Mouse (Mus musculus) thymus, adult 2 months (tissue): ENCODE measurements around the gene E2f6. TPM values are rescaled to one million over a fixed set of nuclear protein-coding genes. Genes with fewer than 3 reads are reported as not detected.

Source experiments
- DNase-seq: peaks from one replicate; pipeline ENCODE4 v3.0.0; 2021
- H3K27ac ChIP-seq: fragments of 200-500 bp; 2 replicates; pipeline ENCODE4 v1.5.1; 2012; ENCODE audit warnings: low read length, control low read depth; ENCODE audit not compliant: control insufficient read depth, insufficient read depth
- H3K27me3 ChIP-seq: fragments of 200-500 bp; 2 replicates; pipeline ENCODE4 v1.6.1; 2012; ENCODE audit warnings: mild to moderate bottlenecking, low read length, moderate library complexity, mixed read lengths; ENCODE audit not compliant: control insufficient read depth, insufficient read depth
- H3K36me3 ChIP-seq: fragments of 200-500 bp; 2 replicates; pipeline ENCODE4 v1.6.1; 2012; ENCODE audit warnings: mild to moderate bottlenecking, low read length, moderate library complexity; ENCODE audit not compliant: control insufficient read depth, insufficient read depth
- H3K4me1 ChIP-seq: fragments of 200-500 bp; replicated peaks from 2 replicates; pipeline ENCODE4 v1.6.1; 2012; ENCODE audit warnings: low read length; ENCODE audit not compliant: control insufficient read depth, insufficient read depth
- H3K4me3 ChIP-seq: fragments of 200-500 bp; 2 replicates; pipeline ENCODE4 v1.5.1; 2012; ENCODE audit warnings: mild to moderate bottlenecking, low read length, control low read depth, moderate library complexity; ENCODE audit not compliant: control insufficient read depth, insufficient read depth
- CTCF ChIP-seq: fragments of 200-500 bp; IDR thresholded peaks from 2 replicates; pipeline ENCODE4 v1.5.1; 2012; ENCODE audit warnings: mild to moderate bottlenecking, control low read depth, low read length, moderate library complexity, borderline replicate concordance; ENCODE audit not compliant: control insufficient read depth, poor library complexity, insufficient read depth; ENCODE audit errors: extremely low read depth
- POLR2A ChIP-seq: fragments of 200-500 bp; IDR thresholded peaks from 2 replicates; pipeline ENCODE4 v1.6.1; 2012; ENCODE audit warnings: mild to moderate bottlenecking, low read length, control low read depth, moderate library complexity; ENCODE audit not compliant: control insufficient read depth, poor library complexity, insufficient read depth; ENCODE audit errors: extremely low read depth
- WGBS: fragments of 180-500 bp; shearing (Covaris S2); methylation state at CpG from one replicate; pipeline ENCODE4 v1.1.7; 2018; 5-methylcytosine and 5-hydroxymethylcytosine counted together
- polyA plus RNA-seq: library from polyadenylated mRNA; depleted of rRNA; stranded (reverse); fragments of >200 nt; gene quantifications from 2 replicates; pipeline ENCODE4 v1.2.3, GENCODE M21; 2012

Gene E2f6
- polyA plus RNA-seq, 1 experiment = 19.9 TPM

DNA sequence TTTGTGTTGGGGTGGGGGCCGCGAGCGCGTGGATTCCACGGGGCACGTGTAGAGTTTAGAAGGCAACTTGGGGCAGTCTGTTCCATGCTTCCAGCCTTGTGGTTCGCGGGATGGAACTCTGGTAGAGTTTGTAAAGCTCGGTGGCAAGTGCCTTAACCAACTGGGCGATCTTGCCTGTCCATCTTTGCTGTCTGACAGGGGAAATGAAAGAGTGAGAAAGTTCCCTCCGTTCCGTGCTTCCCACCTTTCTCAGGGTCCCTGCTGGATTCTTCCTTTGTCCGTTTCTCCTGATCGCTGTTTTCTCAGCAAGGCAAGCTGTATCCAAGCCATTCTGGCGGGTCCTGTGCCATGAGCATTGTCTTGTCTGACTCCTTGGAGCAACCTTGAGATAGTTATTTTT is 714 bp downstream of the E2f6 start:
- no peaks in the 10 kb centered on the region for H3K36me3 ChIP-seq
- H3K27ac ChIP-seq = no peak overlapping the region
- no peaks in the 10 kb centered on the region for H3K27me3 ChIP-seq
- H3K4me3 ChIP-seq = peak overlapping the region; percentile 62
- TF ChIP-seq POLR2A (no peak), CTCF (no peak)
- DNase-seq = no peak
- H3K4me1 ChIP-seq = peaks cover 7% of the 10 kb centered on the region
- 6% methylated on average over 15 of the region's 15 CpGs for WGBS

DNA sequence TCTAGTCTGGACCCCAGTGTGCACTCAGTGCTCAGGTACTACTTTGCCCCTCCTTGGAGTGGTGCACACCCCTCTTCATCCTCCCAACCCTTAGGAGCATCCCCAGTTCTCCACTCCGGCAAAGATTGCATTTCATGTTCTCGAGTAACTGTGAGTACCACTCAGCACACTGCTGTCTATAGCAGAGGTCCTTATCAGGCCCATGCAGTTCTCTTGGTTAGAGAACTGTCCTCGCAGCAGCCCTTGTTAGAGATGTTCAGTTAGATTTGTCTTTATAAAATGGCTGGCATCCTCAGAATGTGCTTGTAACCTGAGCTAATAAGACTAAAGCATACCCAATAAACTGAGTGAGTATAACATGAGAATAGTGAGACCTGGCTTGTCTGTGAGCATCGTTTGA is 6.4 kb downstream of the E2f6 start:
- peaks cover 11% of the 10 kb centered on the region for H3K36me3 ChIP-seq
- H3K27me3 ChIP-seq = no peaks in the 10 kb centered on the region
- TF ChIP-seq POLR2A = no peak
- no peak for TF ChIP-seq CTCF
- no peaks in the 10 kb centered on the region for H3K4me1 ChIP-seq
- DNase-seq = no peak
- H3K4me3 ChIP-seq = no peak overlapping the region
- H3K27ac ChIP-seq = no peak overlapping the region
- 98% methylated on average over 4 of the region's 4 CpGs for WGBS

DNA sequence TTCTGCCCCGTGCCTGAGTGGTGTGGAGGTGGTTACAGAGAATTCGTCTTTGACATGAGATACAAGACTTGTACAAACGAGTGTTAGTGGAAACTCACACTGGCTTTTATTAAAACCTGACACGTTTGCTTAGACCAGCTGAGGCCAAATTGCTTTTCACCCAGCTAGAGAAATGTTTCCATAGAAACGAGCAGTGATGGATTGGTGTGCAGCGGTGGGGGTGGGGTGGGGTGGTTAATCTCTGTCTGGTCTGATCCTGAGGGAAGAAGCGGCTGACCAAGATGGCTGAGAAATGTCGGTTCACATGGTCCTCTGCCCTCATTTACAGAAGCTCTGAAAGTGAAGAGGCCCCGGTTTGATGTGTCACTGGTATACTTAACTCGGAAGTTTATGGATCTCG is 7.8 kb downstream of the E2f6 start:
- no peaks in the 10 kb centered on the region for H3K27me3 ChIP-seq
- WGBS = 93% methylated on average over 11 of the region's 11 CpGs
- H3K4me1 ChIP-seq = no peaks in the 10 kb centered on the region
- no peak for DNase-seq
- H3K4me3 ChIP-seq = no peak overlapping the region
- H3K27ac ChIP-seq = no peak overlapping the region
- peaks cover 14% of the 10 kb centered on the region for H3K36me3 ChIP-seq
- TF ChIP-seq POLR2A = no peak
- no peak for TF ChIP-seq CTCF

DNA sequence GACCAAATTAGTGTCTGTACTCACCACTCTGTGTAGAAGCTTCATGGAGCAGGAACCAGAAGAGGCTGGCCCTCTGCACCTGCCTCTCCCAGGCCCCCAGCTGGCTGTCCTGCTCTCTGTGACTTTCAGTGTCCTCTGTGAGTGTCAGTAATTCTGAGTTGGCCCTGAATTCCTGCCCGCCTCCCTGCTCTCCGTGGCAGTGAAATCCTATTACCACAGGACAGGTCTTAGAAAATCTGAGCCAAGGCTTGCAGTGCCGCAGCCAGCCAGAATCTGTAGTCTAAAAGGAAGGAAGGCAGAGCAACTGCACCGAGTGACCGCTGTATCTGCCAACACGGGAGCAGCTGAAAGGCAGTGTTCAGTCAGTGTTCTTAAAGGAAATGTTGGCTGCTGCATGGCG is 10.0 kb downstream of the E2f6 start:
- no peak for DNase-seq
- Histone ChIP-seq H3K27ac (no peak overlapping the region), H3K4me3 (no peak overlapping the region), H3K4me1 (no peaks in the 10 kb centered on the region), H3K36me3 (peaks cover 16% of the 10 kb centered on the region), H3K27me3 (no peaks in the 10 kb centered on the region)
- no peak for TF ChIP-seq POLR2A
- TF ChIP-seq CTCF = no peak
- 82% methylated on average over 7 of the region's 7 CpGs for WGBS

DNA sequence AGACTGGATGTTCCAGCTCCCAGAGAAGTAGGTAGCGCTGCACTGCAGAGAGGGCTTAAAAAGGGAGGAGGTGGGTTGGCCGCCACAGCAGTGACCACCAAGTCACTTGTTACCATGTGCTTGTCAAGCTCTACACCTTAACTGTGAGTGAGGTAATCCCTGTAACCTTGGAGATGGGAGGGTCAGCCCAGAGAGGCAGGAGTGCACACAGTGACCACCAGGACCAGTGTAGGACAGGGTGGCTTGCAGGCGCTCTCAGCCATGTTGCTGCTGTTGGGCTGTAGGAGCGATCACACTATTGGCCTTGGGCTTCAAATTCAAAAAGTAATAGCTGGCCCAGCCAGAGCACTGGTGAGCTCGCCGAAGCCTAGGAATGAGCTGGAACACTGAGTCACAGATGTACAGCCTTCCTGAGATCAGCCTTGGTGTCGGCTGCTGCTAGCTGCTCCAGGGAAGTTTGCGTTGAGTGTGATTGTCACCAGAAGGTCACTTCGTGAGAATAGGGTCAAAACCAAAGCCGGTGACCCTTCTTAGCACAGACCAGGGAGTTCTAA is 11.5 kb downstream of the E2f6 start:
- WGBS = 97% methylated on average over 10 of the region's 10 CpGs

DNA sequence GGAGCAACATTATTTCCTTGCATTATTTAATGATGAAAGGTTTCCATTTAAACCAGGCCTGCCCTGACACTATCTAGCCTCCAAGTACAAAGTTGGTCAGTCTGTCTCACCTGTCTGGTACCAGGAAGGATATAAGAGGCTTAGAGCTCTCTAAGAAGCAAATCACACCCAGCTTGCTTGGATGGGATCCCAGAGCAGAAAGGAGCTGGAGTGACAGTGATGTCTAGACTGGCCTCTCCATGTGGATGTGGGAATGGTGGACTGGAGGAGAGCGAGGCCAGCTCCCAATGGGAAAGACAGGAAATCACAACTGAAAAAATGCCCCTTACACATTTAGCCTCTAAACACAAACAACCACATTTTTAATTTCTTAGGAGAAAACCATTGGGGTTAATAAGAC is 12.9 kb downstream of the E2f6 start:
- 97% methylated on average over 1 of the region's 1 CpGs for WGBS
- H3K27me3 ChIP-seq = no peaks in the 10 kb centered on the region
- no peak for TF ChIP-seq CTCF
- TF ChIP-seq POLR2A = no peak
- no peak overlapping the region for H3K4me3 ChIP-seq
- no peak overlapping the region for H3K27ac ChIP-seq
- no peak for DNase-seq
- peaks cover 16% of the 10 kb centered on the region for H3K36me3 ChIP-seq
- no peaks in the 10 kb centered on the region for H3K4me1 ChIP-seq

More for the DNA sequence above, 11.5 kb downstream of the E2f6 start:
- Histone ChIP-seq H3K27me3 (no peaks in the 10 kb centered on the region), H3K4me1 (no peaks in the 10 kb centered on the region), H3K4me3 (no peak overlapping the region), H3K36me3 (peaks cover 16% of the 10 kb centered on the region), H3K27ac (no peak overlapping the region)
- DNase-seq = no peak
- TF ChIP-seq POLR2A (no peak), CTCF (no peak)

DNA sequence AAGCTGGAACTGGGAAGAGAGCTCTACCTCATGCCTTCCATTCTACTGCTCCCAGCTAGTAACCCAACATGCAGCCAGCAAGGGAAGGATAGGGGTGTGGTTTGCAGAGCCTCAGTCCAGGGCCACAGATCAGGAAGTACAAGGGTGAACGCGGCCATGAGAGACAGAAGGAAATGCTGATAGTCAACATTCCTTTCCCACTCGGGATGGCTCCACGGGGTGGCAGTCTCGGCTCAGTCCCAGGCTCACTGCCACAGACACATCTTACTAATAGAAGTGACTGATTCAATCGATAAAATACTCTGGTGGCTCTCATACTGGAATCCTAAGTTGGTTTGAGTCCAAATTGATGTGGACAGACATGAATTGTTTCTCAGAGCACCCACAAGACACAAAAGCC is 17.7 kb downstream of the E2f6 start:
- DNase-seq = no peak
- H3K27me3 ChIP-seq = no peaks in the 10 kb centered on the region
- no peaks in the 10 kb centered on the region for H3K4me1 ChIP-seq
- H3K27ac ChIP-seq = no peak overlapping the region
- TF ChIP-seq POLR2A (no peak), CTCF (no peak)
- 22% methylated on average over 6 of the region's 6 CpGs for WGBS
- no peak overlapping the region for H3K4me3 ChIP-seq
- peaks cover 3% of the 10 kb centered on the region; the same call in 1 of the 2 replicates for H3K36me3 ChIP-seq
